Mouse (Mus musculus) heart, adult 2 months (tissue): Measurements from ENCODE around the gene Prpsap1. TPM values are rescaled to one million over a fixed set of nuclear protein-coding genes. Genes with fewer than 3 reads are reported as not detected.

Experiments
- DNase-seq, 2 experiments: peaks; one replicate each; pipeline ENCODE4 v3.0.0; 2021
- H3K27ac ChIP-seq: fragments of 200-600 bp; 2 replicates; pipeline ENCODE4 v1.8.1; 2022
- H3K27me3 ChIP-seq: fragments of 200-500 bp; 2 replicates; pipeline ENCODE4 v1.6.1; 2012; ENCODE audit warnings: mild to moderate bottlenecking, low read length, inconsistent platforms, mixed read lengths; ENCODE audit not compliant: control insufficient read depth, insufficient read depth
- H3K36me3 ChIP-seq: fragments of 200-500 bp; 2 replicates; pipeline ENCODE4 v1.6.1; 2012; ENCODE audit warnings: low read length, inconsistent platforms; ENCODE audit not compliant: control insufficient read depth, insufficient read depth
- H3K4me1 ChIP-seq: fragments of 200-500 bp; 2 replicates; pipeline ENCODE4 v1.6.1; 2011; ENCODE audit warnings: low read length; ENCODE audit not compliant: control insufficient read depth, insufficient read depth
- H3K4me3 ChIP-seq: fragments of 200-600 bp; 2 replicates; pipeline ENCODE4 v1.8.1; 2022
- H3K79me2 ChIP-seq: fragments of 200-500 bp; replicated peaks from 2 replicates; pipeline ENCODE4 v1.6.1; 2012; ENCODE audit warnings: mild to moderate bottlenecking, inconsistent platforms, low read length, moderate library complexity, mixed read lengths; ENCODE audit not compliant: control insufficient read depth, insufficient read depth
- H3K9ac ChIP-seq: fragments of 200-500 bp; 2 replicates; pipeline ENCODE4 v1.6.1; 2012; ENCODE audit warnings: low read depth, mild to moderate bottlenecking, control low read depth, inconsistent platforms, low read length, mixed read lengths
- CTCF ChIP-seq: fragments of 200-600 bp; IDR thresholded peaks from 2 replicates; pipeline ENCODE4 v1.8.1; 2022; ENCODE audit warnings: antibody characterized with exemption, mild to moderate bottlenecking, moderate library complexity
- EP300 ChIP-seq: fragments of 200-500 bp; IDR thresholded peaks from 2 replicates; pipeline ENCODE4 v1.6.1; 2011; ENCODE audit warnings: low read depth, low read length, control low read depth; ENCODE audit not compliant: insufficient read depth
- POLR2A ChIP-seq: fragments of 200-500 bp; IDR thresholded peaks from 2 replicates; pipeline ENCODE4 v1.6.1; 2011; ENCODE audit warnings: mild to moderate bottlenecking, low read depth, low read length, control low read depth; ENCODE audit not compliant: insufficient read depth
- WGBS: fragments of 180-500 bp; shearing (Covaris S2); methylation state at CpG from one replicate; pipeline ENCODE4 v1.1.7; 2018; 5-methylcytosine and 5-hydroxymethylcytosine counted together
- intact Hi-C: fragments of 180-260 bp; cut with DNase I; formaldehyde crosslinking; loops from one replicate; pipeline ENCODE4 v1.15.1; 2025
- polyA plus RNA-seq: library from polyadenylated mRNA; depleted of rRNA; stranded (reverse); fragments of >200 nt; gene quantifications from 2 replicates; pipeline ENCODE4 v1.2.3, GENCODE M21; 2012
- total RNA-seq, 2 experiments: library from RNA; stranded (reverse); gene quantifications; 2 replicates each; pipeline ENCODE4 v1.2.3; 2021

Prpsap1 gene
- total and polyA plus RNA-seq, 3 experiments: 28.9 to 37.3 (median 30.0) TPM

- Histone ChIP-seq H3K4me1 (peaks cover 4% of the 10 kb centered on the region), H3K79me2 (no peaks in the 10 kb centered on the region), H3K27me3 (peaks cover 3% of the 10 kb centered on the region; the same call in 1 of the 2 replicates), H3K9ac (no peak overlapping the region), H3K27ac (no peak overlapping the region), H3K36me3 (no peaks in the 10 kb centered on the region), H3K4me3 (no peak overlapping the region)
- TF ChIP-seq EP300: no peak
- 88% methylated on average over 6 of the region's 6 CpGs for WGBS
- no peak for DNase-seq
- intact Hi-C loops: loop anchor here (5.0 kb wide), 1 partner anchor 47 kb away; no protein-coding TSS in a partner anchor
These were observed 50.1 kb downstream of the Prpsap1 start for GRCm38 (mm10) chr11:116443935-116444334.

GRCm38 (mm10) chr11:116443311-116443710, 50.7 kb downstream of the Prpsap1 start:
- intact Hi-C loops: loop anchor here (5.0 kb wide), 1 partner anchor 46 kb away; no protein-coding TSS in a partner anchor
- H3K4me1 ChIP-seq: peaks cover 4% of the 10 kb centered on the region

GRCm38 (mm10) chr11:116442867-116443177, 51.2 kb downstream of the Prpsap1 start:
- H3K79me2 ChIP-seq: no peaks in the 10 kb centered on the region
- DNase-seq: no peak
- no peak overlapping the region for H3K27ac ChIP-seq
- no peak overlapping the region for H3K9ac ChIP-seq
- H3K36me3 ChIP-seq: no peaks in the 10 kb centered on the region
- peaks cover 4% of the 10 kb centered on the region for H3K4me1 ChIP-seq
- peaks cover 3% of the 10 kb centered on the region; the same call in 1 of the 2 replicates for H3K27me3 ChIP-seq
- intact Hi-C loops: loop anchor here (5.0 kb wide), 1 partner anchor 46 kb away; no protein-coding TSS in a partner anchor
- 57% methylated on average over 6 of the region's 6 CpGs for WGBS
- no peak overlapping the region for H3K4me3 ChIP-seq
- TF ChIP-seq CTCF: no peak
- TF ChIP-seq EP300: no peak
- no peak for TF ChIP-seq POLR2A

More at GRCm38 (mm10) chr11:116443311-116443710, 50.7 kb downstream of the Prpsap1 start:
- no peak for TF ChIP-seq EP300
- no peak for TF ChIP-seq CTCF
- no peak for TF ChIP-seq POLR2A
- Histone ChIP-seq H3K27ac (no peak overlapping the region), H3K4me3 (no peak overlapping the region), H3K9ac (no peak overlapping the region), H3K79me2 (no peaks in the 10 kb centered on the region), H3K36me3 (no peaks in the 10 kb centered on the region), H3K27me3 (peaks cover 3% of the 10 kb centered on the region; the same call in 1 of the 2 replicates)
- 78% methylated on average over 6 of the region's 6 CpGs for WGBS
- no peak for DNase-seq

- H3K79me2 ChIP-seq: no peaks in the 10 kb centered on the region
- TF ChIP-seq CTCF (no peak), EP300 (no peak), POLR2A (no peak)
- intact Hi-C loops: loop anchor here (5.0 kb wide), 1 partner anchor 45 kb away; no protein-coding TSS in a partner anchor
- no peak for DNase-seq
- H3K27ac ChIP-seq: no peak overlapping the region
- H3K27me3 ChIP-seq: peaks cover 3% of the 10 kb centered on the region; the same call in 1 of the 2 replicates
- H3K4me3 ChIP-seq: no peak overlapping the region
- no peaks in the 10 kb centered on the region for H3K36me3 ChIP-seq
- peaks cover 10% of the 10 kb centered on the region for H3K4me1 ChIP-seq
- 65% methylated on average over 15 of the region's 15 CpGs for WGBS
- H3K9ac ChIP-seq: no peak overlapping the region
These were observed 51.7 kb downstream of the Prpsap1 start for GRCm38 (mm10) chr11:116442129-116442866.

GRCm38 (mm10) chr11:116440408-116441068, 53.5 kb downstream of the Prpsap1 start:
- H3K4me1 ChIP-seq: peaks cover 18% of the 10 kb centered on the region
- WGBS: 56% methylated on average over 7 of the region's 7 CpGs
- no peak overlapping the region for H3K27ac ChIP-seq
- peaks cover 3% of the 10 kb centered on the region; the same call in 1 of the 2 replicates for H3K36me3 ChIP-seq
- TF ChIP-seq EP300: peak; percentile 53; the same call in 1 of the 2 replicates
- peak; percentile 19; the same call in 1 of the 2 replicates for TF ChIP-seq POLR2A
- no peak for TF ChIP-seq CTCF
- H3K9ac ChIP-seq: no peak overlapping the region
- H3K27me3 ChIP-seq: no peaks in the 10 kb centered on the region
- H3K79me2 ChIP-seq: no peaks in the 10 kb centered on the region; the same call in 1 of the 2 replicates
- no peak overlapping the region for H3K4me3 ChIP-seq
- intact Hi-C loops: loop anchor here (5.0 kb wide), 1 partner anchor 43 kb away; no protein-coding TSS in a partner anchor
- peak in 1 of 2 experiments; percentile 62 for DNase-seq
